ENCODE assay signal across 13 mouse cellular contexts in genomic region chr2:49627611-49628010, GRCm38 (mm10). TPM values are rescaled to one million over a fixed set of nuclear protein-coding genes. Genes with fewer than 3 reads are reported as not detected.
DNase-seq lines count a peak whose midpoint lies in the region; ATAC-seq and TF ChIP-seq lines count a peak whose summit lies in the region.
"Had no signal": no experiment of that assay in that cellular context is flagged by ENCODE, and none has a peak within 500 bp of the region (broad histone marks: within the 10 kb centered on the region; RNA-seq: fewer than 3 reads in every experiment).

No protein-coding gene starts in this region.

- DNase-seq in lung, postnatal 14 days = no peak
- peak; percentile 85 to 93 for DNase-seq in cerebellum, adult 2 months
- DNase-seq in midbrain, postnatal 0 days (ENCODE audit: low spot score) = peak; percentile 85
- DNase-seq in urinary bladder, postnatal 25 days (ENCODE audit: low spot score) = no peak
- DNase-seq in gastrocnemius, postnatal 14 days = no peak
- no peak for DNase-seq in retina, embryonic 14.5 days (ENCODE audit: low spot score)
- DNase-seq: right cerebral cortex, postnatal 4 days had no signal

- H3K9me3 ChIP-seq in lung, embryonic 16.5 days (ENCODE audit: control insufficient read depth, low read length) = no peaks in the 10 kb centered on the region
- H3K9me3 ChIP-seq in forebrain, embryonic 13.5 days (replicated peaks) = peaks cover 2% of the 10 kb centered on the region; the same call in 1 of the 2 replicates
- no peaks in the 10 kb centered on the region for H3K9me3 ChIP-seq in midbrain, postnatal 0 days (ENCODE audit: low read length)

- no peak overlapping the region for H3K27ac ChIP-seq in lung, embryonic 16.5 days (ENCODE audit: low read length)
- peak overlapping the region; percentile 51 for H3K27ac ChIP-seq in cerebellum, adult 2 months (ENCODE audit: insufficient read depth, low read length)
- peak overlapping the region; percentile 81 for H3K27ac ChIP-seq in forebrain, embryonic 13.5 days
- H3K27ac ChIP-seq in midbrain, postnatal 0 days (ENCODE audit: low read depth, low read length) = no peak overlapping the region
- H3K27ac ChIP-seq: limb, embryonic 12.5 days had no signal

- TF ChIP-seq CTCF in cerebellum, adult 2 months (IDR thresholded peaks at IDR 0.05; ENCODE audit: borderline replicate concordance, insufficient read depth, low read depth, low read length) = no peak
- 0 out of 2 replicates have a peak, but pooled peaks have one; percentile 10 for TF ChIP-seq CTCF in midbrain, postnatal 0 days (IDR thresholded peaks at IDR 0.05)

- no peak overlapping the region for H3K4me3 ChIP-seq in lung, embryonic 16.5 days (ENCODE audit: low read length)
- peak overlapping the region; percentile 13 for H3K4me3 ChIP-seq in cerebellum, adult 2 months (replicated peaks; ENCODE audit: insufficient read depth, low read depth, low read length)
- no peak overlapping the region for H3K4me3 ChIP-seq in forebrain, embryonic 13.5 days
- H3K4me3 ChIP-seq in midbrain, postnatal 0 days (ENCODE audit: low read depth, low read length) = no peak overlapping the region
- H3K4me3 ChIP-seq: limb, embryonic 12.5 days had no signal

- ATAC-seq in lung, embryonic 16.5 days (ENCODE audit: low read depth) = 0 out of 2 replicates have a peak, but pooled peaks have one; percentile 38
- ATAC-seq in forebrain, embryonic 13.5 days = peak; percentile 89
- peak; percentile 73 for ATAC-seq in midbrain, postnatal 0 days (ENCODE audit: low FRiP score)
- ATAC-seq: lung, postnatal 0 days had no signal

- H3K9ac ChIP-seq in lung, embryonic 16.5 days (ENCODE audit: low read length) = no peak overlapping the region
- no peak overlapping the region for H3K9ac ChIP-seq in forebrain, embryonic 13.5 days
- H3K9ac ChIP-seq in midbrain, postnatal 0 days (replicated peaks; ENCODE audit: low read length, poor library complexity, severe bottlenecking) = no peak overlapping the region
- H3K9ac ChIP-seq: limb, embryonic 12.5 days had no signal

- TF ChIP-seq POLR2A in cerebellum, adult 2 months (IDR thresholded peaks at IDR 0.05; ENCODE audit: borderline replicate concordance, insufficient read depth, low read length) = no peak

- H3K4me2 ChIP-seq in lung, embryonic 16.5 days (ENCODE audit: low read depth, low read length) = no peak overlapping the region
- H3K4me2 ChIP-seq in forebrain, embryonic 13.5 days = peak overlapping the region; percentile 33
- no peak overlapping the region for H3K4me2 ChIP-seq in midbrain, postnatal 0 days (ENCODE audit: low read depth, low read length, poor library complexity, severe bottlenecking)
- H3K4me2 ChIP-seq: limb, embryonic 12.5 days had no signal

- WGBS in lung, embryonic 16.5 days = 64% methylated on average over 7 of the region's 7 CpGs
- 5% methylated on average over 7 of the region's 7 CpGs for WGBS in cerebellum, adult 2 months
- 30% methylated on average over 7 of the region's 7 CpGs for whole genome bisulfite sequencing in forebrain, embryonic 13.5 days
- WGBS in midbrain, postnatal 0 days = 30% methylated on average over 7 of the region's 7 CpGs

- intact Hi-C loops in gastrocnemius, postnatal 14 days (cut with DNase I; ENCODE audit: low total_unique reads) = no loop called here

- peaks cover 3% of the 10 kb centered on the region; the same call in 1 of the 2 replicates for H3K4me1 ChIP-seq in lung, embryonic 16.5 days (replicated peaks; ENCODE audit: control insufficient read depth, insufficient read depth, low read length)
- peaks cover 34% of the 10 kb centered on the region for H3K4me1 ChIP-seq in cerebellum, adult 2 months (ENCODE audit: control insufficient read depth, insufficient read depth, low read length)
- H3K4me1 ChIP-seq in forebrain, embryonic 13.5 days = peaks cover 40% of the 10 kb centered on the region
- peaks cover 12% of the 10 kb centered on the region; the same call in 1 of the 2 replicates for H3K4me1 ChIP-seq in midbrain, postnatal 0 days (ENCODE audit: insufficient read depth, low read length)

- no peaks in the 10 kb centered on the region for H3K36me3 ChIP-seq in lung, embryonic 16.5 days (ENCODE audit: control insufficient read depth, insufficient read depth, low read length)
- H3K36me3 ChIP-seq in forebrain, embryonic 13.5 days (ENCODE audit: poor library complexity, severe bottlenecking) = peaks cover 21% of the 10 kb centered on the region
- peaks cover 4% of the 10 kb centered on the region; the same call in 1 of the 2 replicates for H3K36me3 ChIP-seq in midbrain, postnatal 0 days (ENCODE audit: insufficient read depth, low read length)

- no peaks in the 10 kb centered on the region for H3K27me3 ChIP-seq in lung, embryonic 16.5 days (ENCODE audit: control insufficient read depth, insufficient read depth, low read depth, low read length)
- no peaks in the 10 kb centered on the region for H3K27me3 ChIP-seq in cerebellum, adult 2 months (ENCODE audit: control insufficient read depth, insufficient read depth, low read length)
- H3K27me3 ChIP-seq in forebrain, embryonic 13.5 days = no peaks in the 10 kb centered on the region
- H3K27me3 ChIP-seq in midbrain, postnatal 0 days (ENCODE audit: insufficient read depth, low read length) = no peaks in the 10 kb centered on the region
- H3K27me3 ChIP-seq: CH12.LX; limb, embryonic 12.5 days had no signal

RNA-seq across cellular contexts. Expression of gene Kif5c, which starts 8.5 kb away (rescaled TPM):
- polyA plus RNA-seq in lung, embryonic 16.5 days (2015; fragmentation: Nextera tagmentation; extraction: Ambion mirVana) = 0.85 and 0.88 TPM in 2 replicates
- 257 and 291 TPM in 2 replicates for polyA plus RNA-seq in cerebellum, adult 2 months (2012; rRNA removed)
- polyA plus RNA-seq in forebrain, embryonic 13.5 days (2015; fragmentation: Nextera tagmentation; extraction: Ambion mirVana) = 129 and 139 TPM in 2 replicates
- 328 and 412 TPM in 2 replicates for total RNA-seq in midbrain, postnatal 0 days (2014; rRNA removed)
- polyA plus RNA-seq in midbrain, postnatal 0 days (2015; fragmentation: Nextera tagmentation; extraction: Ambion mirVana) = 159 and 170 TPM in 2 replicates
- total RNA-seq in gastrocnemius, postnatal 14 days (2021) = under 1 TPM; 0.27 to 0.40 TPM
- total RNA-seq: granulocyte monocyte progenitor cell, adult 5-6 weeks had no signal

Comparison
In these comparisons a context has a peak if more than half of its experiments do, and no peak if none do; other contexts are left out.
1. ATAC-seq: peak in every context shown above with its lines; median percentile 89 in forebrain, embryonic 13.5 days; 73 in midbrain, postnatal 0 days; 38 in lung, embryonic 16.5 days.
2. H3K27ac ChIP-seq: peak in cerebellum, adult 2 months (single experiment) and forebrain, embryonic 13.5 days (single experiment); none in lung, embryonic 16.5 days (single experiment) and midbrain, postnatal 0 days (single experiment).
3. DNase-seq: peak in cerebellum, adult 2 months (2 of 2) and midbrain, postnatal 0 days (single experiment); none in lung, postnatal 14 days (single experiment), urinary bladder, postnatal 25 days (single experiment), gastrocnemius, postnatal 14 days (single experiment) and retina, embryonic 14.5 days (single experiment).
4. RNA of gene Kif5c, which starts 8.5 kb away (polyA plus RNA-seq): 257 to 291 TPM in cerebellum, adult 2 months, 159 to 170 TPM in midbrain, postnatal 0 days and 129 to 139 TPM in forebrain, embryonic 13.5 days; 0.85 to 0.88 TPM in lung, embryonic 16.5 days; every median in the first group is over 10 times any median in the second.